Mouse (Mus musculus) heart, adult 18-20 months (tissue): ENCODE measurements around the gene Rab3c. TPM values are rescaled to one million over a fixed set of nuclear protein-coding genes. Genes with fewer than 3 reads are reported as not detected.
A peak's percentile ranks its signal among the peaks of the same experiment; 100 is the strongest.

Experiments used
- DNase-seq, 2 experiments: peaks; one replicate each; pipeline ENCODE4 v3.0.0; 2021 to 2022; ENCODE audit warnings: mixed read lengths in 1 of 2
- total RNA-seq, 2 experiments: library from RNA; stranded (reverse); gene quantifications; 2 replicates each; pipeline ENCODE4 v1.2.3; 2021

Rab3c gene
- total RNA-seq, 2 experiments from 2014 or later: 0.02 TPM; not detected in 1

DNA sequence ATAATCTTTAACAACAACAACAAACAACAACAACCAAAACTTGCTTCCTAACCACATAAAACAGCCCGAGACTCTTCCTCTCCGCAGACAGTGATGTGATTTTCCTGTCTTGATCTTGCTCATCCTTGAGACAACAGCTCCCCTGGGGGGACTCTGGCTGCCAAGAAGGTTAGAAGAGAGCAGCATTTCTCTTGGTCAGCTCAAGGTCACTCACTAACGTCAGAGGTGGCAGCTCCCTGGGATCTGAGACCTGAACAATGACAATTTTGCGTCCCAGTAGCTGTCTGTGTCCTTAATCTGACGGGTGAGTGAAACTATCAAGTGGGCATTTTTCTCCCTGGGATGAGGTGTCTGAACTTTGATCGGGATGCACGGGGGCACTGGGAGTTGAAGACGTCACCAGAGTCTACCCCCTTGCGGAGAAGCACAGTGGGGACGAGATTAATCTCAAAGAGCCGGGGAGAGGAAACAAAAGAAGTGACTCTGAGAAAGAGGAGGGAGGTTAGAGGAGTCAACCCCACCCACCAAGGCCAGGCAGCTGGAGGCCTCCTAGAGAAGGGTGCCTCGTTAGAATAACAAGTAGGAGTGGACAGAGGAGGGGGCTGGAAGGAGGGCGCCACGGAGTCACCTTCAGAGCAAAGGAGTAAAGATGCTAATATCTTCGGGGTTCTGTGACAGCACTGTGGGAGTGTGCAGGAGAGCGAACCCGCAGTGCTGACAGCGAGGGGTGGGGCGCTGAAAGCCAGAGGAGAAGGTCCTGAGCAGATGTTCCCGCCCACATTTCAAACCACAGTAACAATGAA, 261.7 kb downstream of the Rab3c start:
- DNase-seq: peak in 1 of 2 experiments; percentile 34

DNA sequence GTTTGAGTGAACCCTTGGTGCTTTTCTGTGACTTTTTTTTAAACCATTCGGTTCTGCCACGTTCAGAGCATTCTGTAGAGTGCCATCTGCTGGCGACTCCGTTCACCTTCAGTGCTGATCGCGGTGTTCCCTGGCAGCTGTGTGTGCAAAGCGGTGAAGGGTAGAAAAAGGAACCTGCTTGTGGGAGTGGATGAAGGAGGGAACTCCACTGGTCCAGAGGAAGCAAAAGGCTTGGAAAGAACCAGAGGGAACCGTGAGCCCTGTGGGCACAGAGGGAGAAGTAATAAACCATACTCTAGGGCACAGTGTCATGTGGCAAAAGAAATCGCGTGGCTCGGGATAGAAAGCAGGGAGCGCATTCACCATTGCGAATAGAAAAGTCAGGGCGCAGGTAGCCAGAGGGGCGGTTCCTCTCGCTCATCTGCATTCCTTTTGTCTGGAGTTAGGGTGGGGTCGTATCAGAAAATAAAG, 262.3 kb downstream of the Rab3c start:
- DNase-seq: peak; percentile 71 to 87

DNA sequence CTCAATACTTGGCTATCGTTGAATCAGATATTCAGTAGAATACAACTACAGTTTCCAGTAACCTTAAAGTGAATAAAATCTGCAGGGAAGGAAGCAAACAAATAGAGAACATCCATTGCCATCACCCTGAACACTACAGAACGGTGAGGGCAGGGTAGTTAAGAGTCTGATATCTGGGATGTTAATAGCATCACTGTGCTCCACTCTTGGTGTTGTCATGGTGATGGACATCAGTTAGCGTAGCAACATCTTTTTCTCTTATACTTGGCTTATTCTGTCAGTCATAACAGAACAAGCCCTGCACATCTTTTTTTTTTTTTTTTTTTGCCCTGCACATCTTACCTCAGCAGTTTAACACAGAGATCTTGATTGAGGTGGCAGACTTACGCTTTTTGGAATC, 268.8 kb downstream of the Rab3c start:
- DNase-seq: no peak

DNA sequence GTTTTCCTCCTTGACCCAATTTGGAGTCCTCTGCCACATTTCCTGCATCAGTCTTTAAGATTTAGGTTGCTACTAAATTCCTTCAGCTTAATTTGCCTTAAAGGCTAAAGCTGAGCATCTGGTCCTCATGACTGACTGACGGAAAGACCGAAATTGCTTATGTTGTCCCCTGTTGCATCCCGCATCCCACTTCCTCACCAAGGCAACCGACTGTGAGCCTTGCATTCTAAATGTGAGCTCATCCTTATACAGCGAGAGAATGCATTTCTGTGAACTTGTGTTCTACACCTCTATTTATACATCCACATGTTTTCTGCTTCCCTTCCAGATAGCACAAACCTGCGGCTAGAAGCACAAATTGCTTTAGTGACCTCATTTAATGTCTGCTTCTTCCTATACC, 269.9 kb downstream of the Rab3c start:
- DNase-seq: no peak

DNA sequence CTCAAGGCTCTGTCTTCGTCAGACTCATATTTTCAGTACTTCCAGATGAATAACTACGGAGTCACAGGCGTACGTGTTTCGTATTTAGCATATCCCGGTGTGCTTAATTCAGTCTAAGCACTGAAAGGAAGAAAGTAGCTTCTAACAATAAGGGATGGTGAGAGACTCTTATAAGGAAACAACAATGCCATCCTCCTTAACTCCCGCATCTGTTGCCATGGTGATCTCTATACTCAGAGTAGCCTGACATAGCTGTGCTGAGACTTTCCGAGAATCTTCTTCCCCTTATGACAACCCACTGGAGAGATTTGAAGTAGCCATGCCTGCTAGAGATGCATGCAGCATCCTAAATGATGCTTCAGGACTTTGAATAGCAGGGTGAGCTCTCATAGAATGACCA, 272.3 kb downstream of the Rab3c start:
- DNase-seq: no peak

DNA sequence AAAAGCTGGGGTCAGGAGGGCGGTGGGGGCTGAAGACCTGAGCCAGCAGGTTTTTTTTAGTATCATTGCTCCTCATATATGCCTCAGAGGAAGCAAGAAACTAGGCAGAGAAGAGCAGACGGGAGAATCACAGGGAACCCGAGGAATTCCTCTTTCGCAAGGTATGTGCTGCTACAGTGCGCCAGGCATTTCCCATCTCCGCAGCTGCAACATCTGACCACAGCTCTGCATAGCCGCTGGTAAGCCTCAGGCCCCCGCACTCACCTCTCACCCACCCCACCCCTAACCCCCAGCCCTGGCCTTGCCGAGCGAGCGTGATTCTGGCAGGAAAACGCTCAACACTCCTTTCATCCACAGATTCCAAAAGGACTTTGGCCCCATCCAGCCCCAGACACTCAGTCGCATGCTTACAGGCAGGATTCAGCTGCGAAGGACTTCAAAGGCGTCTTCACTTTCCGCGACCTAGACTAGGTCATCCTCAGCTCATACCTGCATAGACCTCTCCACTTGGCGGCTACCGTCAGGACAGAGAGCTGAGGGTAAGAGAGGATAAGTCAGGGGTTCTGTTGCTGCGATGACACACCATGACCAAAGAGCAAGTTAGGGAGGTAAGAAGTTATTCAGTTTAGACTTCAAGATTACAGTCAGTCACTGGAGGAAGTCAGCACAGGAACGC, 274.6 kb downstream of the Rab3c start:
- no peak for DNase-seq

Other genes with a start within 250 kb of the Rab3c start
- gene Gapt, start 76.2 kb upstream of the Rab3c start, total RNA-seq: under 1 TPM; 0.12 to 0.31 TPM
- gene Plk2, start 114.0 kb upstream of the Rab3c start, total RNA-seq: 10 to 100 TPM; 10.7 to 14.1 TPM